Mouse (Mus musculus): ENCODE measurements around the gene Nhsl1. TPM values are rescaled to one million over a fixed set of nuclear protein-coding genes. Genes with fewer than 3 reads are reported as not detected.
A peak's percentile ranks its signal among the peaks of the same experiment; 100 is the strongest.
"Not testable (repeated sequence)": the region's sequence is repeated elsewhere in the genome, so short reads cannot be mapped to it uniquely, and the experiment has no call there.

Gene Nhsl1
- total RNA-seq, 1 experiment from 2014 or later = 5.3 TPM

- DNase-seq = no peak
Observed at GRCm38 (mm10) chr10:18446359-18446820, 127.6 kb downstream of the Nhsl1 start.

GRCm38 (mm10) chr10:18447299-18447698, 128.5 kb downstream of the Nhsl1 start:
- DNase-seq = no peak

DNA sequence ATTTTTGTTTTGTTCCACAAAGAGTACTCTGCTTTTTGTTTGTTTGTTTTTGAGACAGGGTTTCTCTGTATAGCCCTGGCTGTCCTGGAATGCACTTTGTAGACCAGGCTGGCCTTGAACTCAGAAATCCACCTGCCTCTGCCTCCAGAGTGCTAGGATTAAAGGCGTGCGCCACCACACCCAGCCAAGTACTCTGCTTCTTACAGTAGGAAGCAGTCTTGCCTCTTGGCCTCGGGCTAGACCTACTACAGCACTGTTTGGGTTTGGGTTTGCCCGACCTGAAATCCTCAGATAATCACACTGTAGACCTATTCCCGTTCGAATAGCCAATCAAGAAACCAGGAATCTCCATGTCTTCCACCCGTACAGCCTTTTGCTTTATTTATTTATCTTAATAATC, 130.1 kb downstream of the Nhsl1 start:
- not testable (repeated sequence) for DNase-seq

GRCm38 (mm10) chr10:18453380-18453779, 134.6 kb downstream of the Nhsl1 start:
- DNase-seq = peak; percentile 86

DNA sequence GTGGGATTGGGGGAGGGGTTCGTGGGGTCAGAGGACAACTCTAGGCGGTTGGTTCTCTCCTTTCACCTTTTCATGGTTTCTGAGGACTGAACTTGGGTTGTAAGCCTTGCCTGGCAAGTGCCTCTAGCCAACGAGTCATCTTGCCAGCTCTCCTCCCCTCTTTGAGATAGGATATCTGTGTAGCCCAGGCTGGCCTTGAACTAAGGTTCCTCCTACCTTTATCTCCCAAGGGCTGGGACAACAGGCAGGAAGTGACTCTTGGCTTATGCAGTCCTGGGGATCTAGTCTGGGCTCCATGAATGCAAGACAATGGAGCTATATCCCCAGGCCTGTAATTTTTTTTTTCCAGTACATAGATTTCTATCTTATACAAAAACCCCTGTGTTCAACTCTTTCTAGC, 135.4 kb downstream of the Nhsl1 start:
- DNase-seq = no peak

DNA sequence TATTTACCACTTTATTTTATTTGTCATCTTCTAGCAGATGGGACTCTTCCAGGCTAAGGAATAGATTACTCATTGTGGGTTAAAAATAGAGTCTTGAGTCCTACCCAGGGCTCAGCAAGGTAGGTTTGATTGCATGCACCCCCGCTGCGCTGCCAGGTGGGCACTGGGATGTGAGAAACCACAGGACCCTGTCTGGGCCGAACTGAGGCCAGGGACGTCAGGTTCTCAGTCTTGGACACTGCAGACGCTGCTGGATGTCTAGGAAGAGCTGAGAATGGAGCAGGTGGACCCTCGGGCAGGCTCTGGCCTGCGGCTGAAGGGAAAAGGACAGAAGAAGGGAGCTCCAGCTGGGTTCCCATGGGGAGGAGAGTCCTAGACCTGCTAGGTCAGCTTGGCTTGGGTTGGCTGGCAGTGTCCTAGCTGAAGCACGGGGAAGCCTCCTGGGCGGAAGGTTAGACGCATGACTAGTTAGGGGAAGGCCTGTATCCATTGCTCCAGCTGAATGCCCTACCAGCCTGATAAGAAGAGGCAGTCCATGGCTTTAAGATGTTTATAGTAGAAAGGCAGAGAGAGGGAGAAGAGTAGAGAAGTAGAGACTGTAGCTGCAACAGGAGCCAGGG, 136.6 kb downstream of the Nhsl1 start:
- DNase-seq = no peak

- no peak for DNase-seq
Observed at GRCm38 (mm10) chr10:18457808-18458475, 139.2 kb downstream of the Nhsl1 start.

- DNase-seq = no peak
Observed at GRCm38 (mm10) chr10:18461336-18461735, 142.6 kb downstream of the Nhsl1 start.

GRCm38 (mm10) chr10:18463071-18463841, 144.5 kb downstream of the Nhsl1 start:
- DNase-seq = no peak

DNA sequence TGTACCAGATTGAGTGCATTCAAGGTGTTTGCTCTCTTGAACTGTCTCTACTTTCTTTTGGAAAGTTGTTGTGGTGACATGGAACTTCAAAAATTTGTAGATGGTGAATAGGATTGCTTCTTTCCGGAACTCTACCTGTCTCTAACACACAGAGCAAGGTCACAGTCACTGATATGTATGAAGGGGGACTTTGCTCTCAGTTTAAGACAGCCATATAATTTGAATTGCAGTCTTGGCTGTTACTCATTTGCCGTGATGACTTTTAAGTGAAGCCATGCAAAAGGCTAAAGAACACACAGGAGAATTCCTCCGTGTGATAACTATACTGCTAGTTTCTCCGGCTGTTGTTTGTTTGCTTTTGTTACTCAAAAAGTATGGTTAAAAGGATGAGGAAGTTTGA, 149.6 kb downstream of the Nhsl1 start:
- DNase-seq = no peak

GRCm38 (mm10) chr10:18469279-18470135, 150.7 kb downstream of the Nhsl1 start:
- peak; percentile 7 for DNase-seq

DNA sequence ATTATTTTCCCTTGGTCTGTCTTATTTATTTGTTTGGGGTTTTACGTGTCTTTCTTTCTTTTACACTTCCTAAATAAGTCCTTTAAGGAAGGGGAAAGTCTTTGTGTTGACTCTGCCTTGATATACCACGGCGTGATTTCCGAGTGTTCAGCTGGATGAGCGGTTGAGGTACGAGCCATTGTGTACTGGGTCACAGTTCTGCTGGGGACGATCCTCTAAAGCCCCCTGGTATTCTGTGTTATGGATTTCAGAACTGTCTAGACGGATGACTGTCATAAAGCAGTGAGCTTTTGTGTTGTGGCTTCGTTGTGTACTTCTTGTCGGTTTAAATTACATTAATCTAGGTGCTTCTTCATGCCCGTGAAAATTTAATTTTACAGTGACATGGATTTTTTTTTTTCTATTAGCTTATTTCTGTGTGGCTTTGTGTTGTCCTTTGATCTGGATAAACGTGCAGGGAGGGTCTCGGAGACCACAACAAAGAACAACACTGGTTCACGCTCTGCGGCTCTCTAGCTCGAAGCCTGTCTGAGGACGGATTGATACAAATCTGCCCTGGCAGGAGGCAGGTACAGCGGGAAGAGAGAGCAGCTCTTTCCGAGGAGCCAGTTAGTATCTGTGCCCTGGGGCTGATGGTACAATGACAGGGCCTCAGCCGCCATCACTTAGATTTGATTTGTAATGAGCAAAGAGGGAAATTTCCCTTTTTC, 151.7 kb downstream of the Nhsl1 start:
- DNase-seq = no peak

DNA sequence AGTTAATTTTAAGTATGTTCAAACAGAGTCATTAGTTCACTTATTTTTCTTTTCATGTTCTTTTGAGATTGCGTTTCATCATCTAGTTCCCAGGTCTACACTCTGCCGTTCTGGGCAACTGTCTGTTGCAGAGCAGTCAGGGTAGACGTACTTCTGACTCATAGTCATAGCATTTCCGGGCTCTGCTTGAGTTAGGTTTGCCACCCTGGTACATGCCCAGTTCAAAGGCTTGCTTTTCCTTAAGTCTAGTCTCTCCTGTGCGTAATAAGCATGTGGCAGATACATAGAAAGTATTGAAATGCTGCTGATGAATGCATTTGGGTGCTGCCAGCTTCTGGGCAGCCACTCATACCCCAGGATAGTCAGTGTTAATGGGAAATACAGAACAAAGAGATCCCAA, 152.9 kb downstream of the Nhsl1 start:
- no peak for DNase-seq

GRCm38 (mm10) chr10:18475126-18475525, 156.3 kb downstream of the Nhsl1 start:
- peak; percentile 41 for DNase-seq

DNA sequence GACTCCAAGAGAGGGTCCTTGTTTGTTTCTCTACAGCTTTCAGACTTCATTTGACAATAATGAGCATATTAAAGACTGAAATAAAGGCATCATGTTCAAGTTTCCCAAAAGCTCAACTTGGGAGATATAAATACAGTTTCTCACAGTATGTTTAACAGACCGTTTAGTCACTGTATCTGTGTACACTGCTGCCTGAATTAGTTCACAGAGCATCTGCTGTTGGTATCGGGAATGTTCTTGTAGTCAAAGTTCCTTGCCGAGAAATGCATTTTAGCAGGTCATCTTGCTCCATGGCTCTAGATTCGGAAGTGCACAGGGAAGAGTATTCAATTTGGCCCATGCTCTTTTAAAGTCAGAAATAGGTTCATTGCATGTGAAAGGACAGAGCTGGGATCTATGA, 159.5 kb downstream of the Nhsl1 start:
- DNase-seq = no peak

GRCm38 (mm10) chr10:18479285-18479684, 160.5 kb downstream of the Nhsl1 start:
- DNase-seq = no peak

- no peak for DNase-seq
Observed at GRCm38 (mm10) chr10:18480836-18481235, 162.1 kb downstream of the Nhsl1 start.

GRCm38 (mm10) chr10:18482558-18483141, 163.9 kb downstream of the Nhsl1 start:
- DNase-seq = peak; percentile 18

GRCm38 (mm10) chr10:18483658-18484057, 164.9 kb downstream of the Nhsl1 start:
- DNase-seq = no peak

GRCm38 (mm10) chr10:18484731-18485130, 165.9 kb downstream of the Nhsl1 start:
- DNase-seq = no peak

- no peak for DNase-seq
Observed at GRCm38 (mm10) chr10:18488239-18488803, 169.5 kb downstream of the Nhsl1 start.

All from adrenal gland, postnatal 25 days (tissue).